Mouse (Mus musculus): Measurements from ENCODE around the gene Nucks1. TPM values are rescaled to one million over a fixed set of nuclear protein-coding genes. Genes with fewer than 3 reads are reported as not detected.
"Not testable (repeated sequence)": the region's sequence is repeated elsewhere in the genome, so short reads cannot be mapped to it uniquely, and the experiment has no call there.

Gene Nucks1
- polyA plus RNA-seq, 1 experiment from 2014 or later: 41.6 TPM

DNA sequence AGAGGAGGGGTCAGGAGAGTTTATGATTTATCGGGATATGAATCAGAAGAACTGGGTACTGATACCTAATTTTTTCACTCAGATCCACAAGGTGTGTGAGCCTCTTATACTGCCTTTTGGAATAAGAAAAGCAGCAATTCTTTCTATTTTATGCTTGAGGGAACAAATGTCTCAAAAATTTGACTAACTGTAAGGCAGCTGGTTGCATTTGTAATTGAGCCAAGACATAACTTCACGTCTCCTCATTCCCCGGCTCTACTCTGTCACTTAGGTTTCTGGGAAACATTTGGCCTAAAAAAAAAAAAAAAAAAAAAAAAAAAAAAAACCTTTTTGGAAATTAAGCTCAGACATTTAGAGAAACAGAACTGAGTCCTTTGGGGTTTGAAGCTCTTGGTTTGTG lies 23.7 kb upstream of the Nucks1 start:
- 67% methylated on average over 3 of the region's 3 CpGs for WGBS
- H3K4me3 ChIP-seq: no peak overlapping the region
- no peaks in the 10 kb centered on the region for H3K36me3 ChIP-seq
- no peak overlapping the region for H3K4me2 ChIP-seq
- ATAC-seq (replicated peaks; ENCODE audit: insufficient number of reproducible peaks, insufficient read depth, low FRiP score, low read depth): no peak
- no peaks in the 10 kb centered on the region for H3K27me3 ChIP-seq
- no peaks in the 10 kb centered on the region for H3K4me1 ChIP-seq (replicated peaks)
- no peaks in the 10 kb centered on the region for H3K9me3 ChIP-seq (replicated peaks)
- H3K27ac ChIP-seq: no peak overlapping the region
- no peak overlapping the region for H3K9ac ChIP-seq

DNA sequence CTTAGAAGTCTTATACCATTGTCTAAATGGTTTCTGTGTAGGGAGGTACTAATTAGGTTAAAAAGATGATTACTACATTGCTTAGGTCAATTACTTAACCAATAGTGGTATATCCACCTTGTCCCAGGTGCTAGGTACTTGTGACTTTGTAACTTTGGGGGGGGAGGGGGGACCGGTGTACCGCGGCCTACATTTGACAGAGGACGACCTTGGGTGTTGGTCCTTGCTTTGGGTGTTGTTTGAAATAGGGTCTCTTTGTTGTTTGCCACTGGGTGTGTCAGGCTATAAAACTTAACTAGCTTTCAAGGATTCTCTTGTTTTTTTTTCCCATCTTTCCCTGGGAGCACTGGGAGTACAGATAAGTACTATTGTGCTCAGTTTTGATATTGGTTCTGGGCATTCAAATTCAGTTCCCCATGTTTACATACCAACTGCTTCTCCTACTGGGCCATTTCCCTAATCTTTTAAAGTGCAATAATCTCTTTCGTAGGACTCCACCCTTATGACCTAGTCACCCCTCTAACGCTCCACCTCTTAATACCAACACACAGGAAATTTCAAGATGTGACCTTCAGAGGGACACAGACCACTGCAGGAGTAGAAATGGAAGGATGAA lies 20.2 kb upstream of the Nucks1 start:
- H3K27me3 ChIP-seq: no peaks in the 10 kb centered on the region
- H3K4me1 ChIP-seq (replicated peaks): no peaks in the 10 kb centered on the region
- no peaks in the 10 kb centered on the region for H3K36me3 ChIP-seq
- H3K9me3 ChIP-seq (replicated peaks): no peaks in the 10 kb centered on the region
- no peak overlapping the region for H3K9ac ChIP-seq
- no peak for ATAC-seq (replicated peaks; ENCODE audit: insufficient number of reproducible peaks, insufficient read depth, low FRiP score, low read depth)
- H3K4me3 ChIP-seq: no peak overlapping the region
- no peak overlapping the region for H3K4me2 ChIP-seq
- WGBS: 72% methylated on average over 6 of the region's 6 CpGs
- H3K27ac ChIP-seq: no peak overlapping the region

DNA sequence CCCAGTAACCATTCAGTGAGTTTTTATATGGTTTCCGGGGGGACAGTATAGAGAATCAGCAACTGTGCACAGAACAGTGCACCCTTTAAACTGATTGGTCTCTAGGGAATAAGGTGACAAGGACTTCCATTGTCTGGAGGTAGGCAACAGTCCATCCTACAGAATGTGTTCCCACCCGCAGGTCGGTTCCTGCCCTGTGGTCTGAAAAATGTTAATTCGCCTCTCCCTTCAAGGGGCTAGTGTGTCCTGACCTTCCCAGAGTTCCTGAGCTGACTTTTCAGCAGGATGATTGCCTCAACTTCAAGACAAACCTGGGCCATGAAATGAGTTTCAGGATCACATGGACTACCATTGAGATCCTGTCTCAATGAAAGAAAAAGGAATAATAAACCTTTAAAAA lies 18.9 kb upstream of the Nucks1 start:
- no peak overlapping the region for H3K9ac ChIP-seq
- H3K27ac ChIP-seq: no peak overlapping the region
- no peaks in the 10 kb centered on the region for H3K4me1 ChIP-seq (replicated peaks)
- H3K4me3 ChIP-seq: no peak overlapping the region
- 75% methylated on average over 4 of the region's 4 CpGs for WGBS
- H3K4me2 ChIP-seq: no peak overlapping the region
- H3K27me3 ChIP-seq: no peaks in the 10 kb centered on the region
- no peaks in the 10 kb centered on the region for H3K36me3 ChIP-seq
- no peaks in the 10 kb centered on the region for H3K9me3 ChIP-seq (replicated peaks)
- ATAC-seq (replicated peaks; ENCODE audit: insufficient number of reproducible peaks, insufficient read depth, low FRiP score, low read depth): no peak

DNA sequence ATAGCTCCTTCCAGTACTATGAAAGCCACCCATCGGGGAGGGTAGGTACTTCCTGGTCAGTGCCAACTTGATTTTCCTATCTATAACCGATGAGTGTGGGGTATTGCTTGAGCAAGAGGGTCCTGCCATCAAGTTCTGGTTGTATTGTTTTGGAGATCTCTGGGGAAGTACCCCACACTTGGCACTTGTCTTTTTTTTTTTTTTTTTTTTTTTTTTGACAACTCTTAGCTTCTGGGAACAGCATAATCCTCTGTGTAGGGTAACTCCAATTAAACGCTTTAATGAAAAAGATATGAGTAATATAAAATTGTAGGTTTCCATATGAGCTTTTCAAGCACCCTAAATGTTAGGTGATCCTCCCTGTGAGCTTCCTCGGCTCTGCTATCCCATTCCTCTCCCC lies 7.7 kb upstream of the Nucks1 start:
- no peaks in the 10 kb centered on the region for H3K36me3 ChIP-seq
- no peak for ATAC-seq (replicated peaks; ENCODE audit: insufficient number of reproducible peaks, insufficient read depth, low FRiP score, low read depth)
- 77% methylated on average over 4 of the region's 4 CpGs for WGBS
- H3K4me2 ChIP-seq: no peak overlapping the region
- peaks cover 25% of the 10 kb centered on the region for H3K27me3 ChIP-seq
- H3K4me1 ChIP-seq (replicated peaks): no peaks in the 10 kb centered on the region
- no peak overlapping the region for H3K4me3 ChIP-seq
- no peak overlapping the region for H3K9ac ChIP-seq
- H3K9me3 ChIP-seq (replicated peaks): no peaks in the 10 kb centered on the region
- H3K27ac ChIP-seq: no peak overlapping the region

DNA sequence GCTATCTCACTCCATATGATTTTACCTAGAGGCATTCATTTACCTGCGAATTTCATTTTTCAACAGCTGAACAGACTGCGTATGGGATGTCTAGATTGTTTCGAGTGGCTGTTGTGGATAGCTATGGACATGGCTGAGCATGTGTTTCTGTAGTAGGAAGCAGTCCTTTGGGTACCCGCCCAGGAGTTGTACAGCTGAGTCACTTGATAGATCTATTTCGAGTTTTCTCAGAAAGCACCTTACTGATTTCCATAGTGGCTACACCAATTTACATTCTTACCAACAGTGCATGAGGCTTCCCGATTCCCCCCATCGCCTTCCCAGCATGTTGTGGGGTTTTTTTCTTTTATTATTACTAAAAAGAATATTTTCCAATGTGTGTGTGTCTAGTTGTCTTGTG lies 7.1 kb upstream of the Nucks1 start:
- no peak overlapping the region for H3K9ac ChIP-seq
- H3K9me3 ChIP-seq (replicated peaks): no peaks in the 10 kb centered on the region
- peaks cover 30% of the 10 kb centered on the region for H3K27me3 ChIP-seq
- H3K4me2 ChIP-seq: no peak overlapping the region
- no peak for ATAC-seq (replicated peaks; ENCODE audit: insufficient number of reproducible peaks, insufficient read depth, low FRiP score, low read depth)
- H3K27ac ChIP-seq: no peak overlapping the region
- WGBS: 84% methylated on average over 7 of the region's 7 CpGs
- no peaks in the 10 kb centered on the region for H3K36me3 ChIP-seq
- no peak overlapping the region for H3K4me3 ChIP-seq
- no peaks in the 10 kb centered on the region for H3K4me1 ChIP-seq (replicated peaks)

DNA sequence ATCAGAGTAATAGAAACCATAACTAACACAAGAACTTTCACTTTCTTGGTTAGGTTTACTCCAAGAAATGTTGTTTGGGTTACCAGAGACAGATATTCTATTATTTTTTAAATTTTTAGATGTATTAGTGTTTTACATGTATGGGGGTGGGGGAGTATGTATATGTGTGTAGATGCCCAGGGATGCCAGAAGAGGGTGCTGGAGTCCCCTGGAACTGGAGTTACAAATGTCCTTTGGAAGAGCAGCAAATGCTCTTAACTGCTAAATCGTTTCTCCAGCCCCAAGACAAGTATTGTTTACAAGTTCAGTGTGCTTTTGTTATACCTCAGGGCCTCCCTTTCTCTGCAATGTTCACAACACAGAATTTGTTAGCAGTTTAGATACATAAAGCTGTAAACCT lies 4.8 kb upstream of the Nucks1 start:
- Histone ChIP-seq H3K9me3 (replicated peaks) (no peaks in the 10 kb centered on the region), H3K4me1 (replicated peaks) (no peaks in the 10 kb centered on the region), H3K36me3 (no peaks in the 10 kb centered on the region), H3K27ac (no peak overlapping the region), H3K4me3 (no peak overlapping the region), H3K9ac (no peak overlapping the region), H3K27me3 (peaks cover 34% of the 10 kb centered on the region), H3K4me2 (no peak overlapping the region)
- WGBS: 15% methylated on average over 1 of the region's 1 CpGs
- no peak for ATAC-seq (replicated peaks; ENCODE audit: insufficient number of reproducible peaks, insufficient read depth, low FRiP score, low read depth)

DNA sequence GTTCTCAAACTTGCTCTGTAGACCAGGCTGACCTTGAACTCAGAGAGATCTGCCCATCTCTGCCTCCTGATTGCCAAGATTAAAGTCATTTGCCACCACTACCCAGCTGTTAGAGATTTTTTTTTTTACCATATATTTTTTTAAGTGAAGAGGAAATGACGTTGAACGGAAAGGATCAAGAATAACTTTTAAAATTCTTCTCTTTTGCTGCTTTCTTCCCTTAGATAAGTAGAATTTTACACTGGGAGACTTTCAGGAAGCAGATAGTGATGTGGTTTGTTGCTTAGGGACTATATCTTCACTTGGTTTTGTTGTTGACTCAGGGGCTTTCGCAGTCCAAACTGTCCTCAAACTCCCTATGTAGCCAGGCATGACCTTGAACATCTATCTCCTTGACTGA lies 1.9 kb upstream of the Nucks1 start:
- no peak for ATAC-seq (replicated peaks; ENCODE audit: insufficient number of reproducible peaks, insufficient read depth, low FRiP score, low read depth)
- H3K9me3 ChIP-seq (replicated peaks): no peaks in the 10 kb centered on the region
- H3K36me3 ChIP-seq: no peaks in the 10 kb centered on the region
- H3K27me3 ChIP-seq: peaks cover 31% of the 10 kb centered on the region
- H3K4me2 ChIP-seq: no peak overlapping the region
- 86% methylated on average over 3 of the region's 3 CpGs for WGBS
- H3K4me3 ChIP-seq: no peak overlapping the region
- H3K9ac ChIP-seq: no peak overlapping the region
- peaks cover 13% of the 10 kb centered on the region for H3K4me1 ChIP-seq (replicated peaks)
- no peak overlapping the region for H3K27ac ChIP-seq

DNA sequence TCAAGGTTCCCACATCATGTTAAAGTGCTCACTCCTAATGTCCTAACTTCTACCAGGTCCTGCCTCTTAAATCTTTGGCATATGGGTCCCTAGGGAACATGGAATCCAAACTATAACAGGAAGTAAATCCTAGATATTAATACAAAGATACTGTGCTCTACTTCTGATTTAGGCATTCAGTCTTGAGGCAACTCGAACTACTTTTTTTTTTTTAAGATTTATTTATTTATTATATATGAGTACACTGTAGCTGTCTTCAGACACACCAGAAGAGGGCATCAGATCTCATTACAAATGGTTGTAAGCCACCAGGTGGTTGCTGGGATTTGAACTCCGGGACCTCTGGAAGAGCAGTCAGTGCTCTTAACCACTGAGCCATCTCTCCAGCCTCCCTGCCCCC lies 1.1 kb upstream of the Nucks1 start:
- not testable (repeated sequence) for H3K9ac ChIP-seq; H3K4me2 ChIP-seq; H3K4me3 ChIP-seq; H3K36me3 ChIP-seq; H3K9me3 ChIP-seq (replicated peaks); ATAC-seq (replicated peaks; ENCODE audit: insufficient number of reproducible peaks, insufficient read depth, low FRiP score, low read depth); H3K27ac ChIP-seq
- WGBS: 91% methylated on average over 2 of the region's 2 CpGs
- Histone ChIP-seq H3K4me1 (replicated peaks) (peaks cover 13% of the 10 kb centered on the region), H3K27me3 (peaks cover 26% of the 10 kb centered on the region)

DNA sequence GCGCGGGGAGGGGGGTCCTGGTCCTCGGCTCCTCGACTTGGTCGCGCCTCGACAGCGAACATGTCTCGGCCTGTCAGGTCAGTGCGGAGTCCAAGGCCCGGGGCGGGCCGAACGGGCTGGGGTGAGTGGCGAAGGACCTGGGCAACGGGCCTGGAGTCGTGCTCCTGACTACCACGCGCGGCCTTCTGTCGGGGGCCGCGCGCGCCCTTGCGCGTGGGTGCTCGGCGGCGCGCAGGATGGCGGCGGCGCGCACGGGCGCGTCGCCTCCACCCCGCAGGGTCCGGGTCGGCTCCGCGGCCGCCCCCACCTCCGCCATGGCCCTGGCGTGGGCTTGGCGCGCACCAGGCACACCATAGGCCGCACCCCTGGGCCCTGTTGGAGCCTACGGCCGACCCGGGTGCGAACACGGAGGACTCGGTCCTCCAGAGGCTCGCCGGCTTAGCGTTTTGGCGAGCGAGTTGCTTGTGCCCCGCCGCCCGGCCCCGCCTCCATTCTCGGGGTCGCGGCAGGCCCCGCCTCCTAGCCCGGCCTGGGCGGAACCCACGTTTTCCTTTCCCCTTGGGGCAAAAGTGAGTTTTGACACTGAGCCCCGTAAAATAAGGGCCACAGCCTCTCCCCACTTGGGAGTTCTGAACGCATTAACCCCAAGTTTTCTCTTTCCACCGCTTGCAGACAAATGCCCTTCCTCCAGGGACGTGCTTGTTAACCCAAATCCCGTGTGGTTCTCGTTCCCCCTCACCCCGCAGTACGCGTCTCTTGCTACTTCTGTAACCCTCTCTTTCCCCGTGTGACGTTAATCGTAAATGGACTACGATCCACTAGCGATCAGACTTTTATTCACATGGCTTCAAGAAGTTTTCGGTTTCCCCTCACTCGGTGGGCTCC lies 582 bp downstream of the Nucks1 start:
- Histone ChIP-seq H3K9me3 (replicated peaks) (no peaks in the 10 kb centered on the region), H3K9ac (peak overlapping the region; percentile 96), H3K4me3 (peak overlapping the region; percentile 96), H3K4me2 (peak overlapping the region; percentile 70), H3K4me1 (replicated peaks) (peaks cover 17% of the 10 kb centered on the region), H3K27me3 (peaks cover 23% of the 10 kb centered on the region), H3K27ac (peak overlapping the region; percentile 99), H3K36me3 (no peaks in the 10 kb centered on the region)
- under 1% methylated on average over 75 of the region's 88 CpGs for WGBS
- peak; percentile 73 for ATAC-seq (replicated peaks; ENCODE audit: insufficient number of reproducible peaks, insufficient read depth, low FRiP score, low read depth)

DNA sequence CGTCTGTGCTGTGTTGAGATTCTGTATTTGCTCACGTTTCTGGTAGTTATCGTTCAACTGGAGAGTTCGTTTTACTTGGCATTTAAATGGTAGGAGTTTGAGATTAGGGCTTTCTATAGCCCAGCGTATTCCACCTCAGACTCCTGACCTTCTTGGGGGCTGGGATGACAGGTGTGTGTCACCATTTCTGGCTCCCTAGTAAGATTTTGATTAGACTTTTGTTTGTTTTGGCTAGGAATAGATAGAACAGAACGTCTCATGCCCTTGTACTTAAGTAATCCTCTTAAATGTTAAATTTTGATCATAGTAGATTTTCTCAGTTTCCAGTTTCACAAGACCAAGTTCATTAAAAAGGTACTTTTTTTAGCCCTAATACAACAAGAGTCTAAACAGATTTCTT lies 7.3 kb downstream of the Nucks1 start:
- Histone ChIP-seq H3K4me2 (no peak overlapping the region), H3K36me3 (peaks cover 31% of the 10 kb centered on the region), H3K9me3 (replicated peaks) (no peaks in the 10 kb centered on the region), H3K27me3 (no peaks in the 10 kb centered on the region), H3K9ac (no peak overlapping the region), H3K4me1 (replicated peaks) (peaks cover 10% of the 10 kb centered on the region), H3K4me3 (no peak overlapping the region), H3K27ac (no peak overlapping the region)
- no peak for ATAC-seq (replicated peaks; ENCODE audit: insufficient number of reproducible peaks, insufficient read depth, low FRiP score, low read depth)
- 70% methylated on average over 6 of the region's 6 CpGs for WGBS

DNA sequence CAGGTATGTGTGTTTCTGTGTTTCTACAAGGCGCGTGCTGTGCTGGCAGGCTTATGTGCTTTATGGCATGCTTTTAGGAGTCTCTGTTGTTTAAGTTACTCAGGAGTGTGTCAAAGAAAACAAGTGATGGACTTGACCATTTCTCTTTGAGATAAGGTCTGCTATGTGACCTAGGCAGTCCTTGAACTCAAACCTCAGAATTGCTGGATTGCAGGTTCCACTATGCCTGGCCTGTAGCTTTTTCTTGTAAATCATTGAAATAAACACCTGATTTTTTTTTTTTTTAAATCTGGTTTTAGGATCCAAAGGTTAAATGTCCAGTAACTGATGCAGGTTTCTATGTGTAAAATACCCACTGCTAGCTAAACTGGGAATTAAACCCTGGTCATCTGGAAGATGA lies 8.7 kb downstream of the Nucks1 start:
- no peak overlapping the region for H3K4me3 ChIP-seq
- ATAC-seq (replicated peaks; ENCODE audit: insufficient number of reproducible peaks, insufficient read depth, low FRiP score, low read depth): no peak
- H3K9me3 ChIP-seq (replicated peaks): no peaks in the 10 kb centered on the region
- 97% methylated on average over 2 of the region's 2 CpGs for WGBS
- no peak overlapping the region for H3K27ac ChIP-seq
- no peak overlapping the region for H3K4me2 ChIP-seq
- peaks cover 44% of the 10 kb centered on the region for H3K36me3 ChIP-seq
- H3K27me3 ChIP-seq: no peaks in the 10 kb centered on the region
- peaks cover 7% of the 10 kb centered on the region for H3K4me1 ChIP-seq (replicated peaks)
- H3K9ac ChIP-seq: no peak overlapping the region

DNA sequence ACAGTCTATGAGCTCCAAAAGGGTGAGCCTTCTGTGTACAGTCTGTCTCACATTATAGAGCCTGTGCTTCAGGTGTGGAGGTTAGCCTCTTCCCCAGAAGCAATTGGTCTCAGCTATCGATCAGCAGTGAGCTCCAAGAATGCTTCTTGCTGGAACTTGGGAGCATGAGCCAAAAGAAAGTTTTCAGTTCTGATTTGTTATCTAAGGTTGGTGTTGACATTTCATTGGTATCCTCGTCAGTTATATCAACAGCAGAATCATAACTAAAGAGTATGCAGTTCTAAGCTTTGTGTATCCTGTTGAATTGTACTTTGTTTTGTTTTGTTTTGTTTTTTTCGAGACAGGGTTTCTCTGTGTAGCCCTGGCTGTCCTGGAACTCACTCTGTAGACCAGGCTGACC lies 11.8 kb downstream of the Nucks1 start:
- H3K4me2 ChIP-seq: no peak overlapping the region
- 90% methylated on average over 3 of the region's 3 CpGs for WGBS
- H3K27me3 ChIP-seq: no peaks in the 10 kb centered on the region
- no peak overlapping the region for H3K9ac ChIP-seq
- H3K4me1 ChIP-seq (replicated peaks): no peaks in the 10 kb centered on the region; the same call in 1 of the 2 replicates
- no peaks in the 10 kb centered on the region for H3K9me3 ChIP-seq (replicated peaks)
- peaks cover 68% of the 10 kb centered on the region for H3K36me3 ChIP-seq
- no peak for ATAC-seq (replicated peaks; ENCODE audit: insufficient number of reproducible peaks, insufficient read depth, low FRiP score, low read depth)
- no peak overlapping the region for H3K4me3 ChIP-seq
- no peak overlapping the region for H3K27ac ChIP-seq

All from heart, embryonic 15.5 days (tissue).